Mouse (Mus musculus): Measurements from ENCODE around the gene Tmem215. TPM values are rescaled to one million over a fixed set of nuclear protein-coding genes. Genes with fewer than 3 reads are reported as not detected.
A peak's percentile ranks its signal among the peaks of the same experiment; 100 is the strongest.

The Tmem215 gene
- polyA plus RNA-seq, 1 experiment from 2014 or later, result 0.74 TPM

DNA sequence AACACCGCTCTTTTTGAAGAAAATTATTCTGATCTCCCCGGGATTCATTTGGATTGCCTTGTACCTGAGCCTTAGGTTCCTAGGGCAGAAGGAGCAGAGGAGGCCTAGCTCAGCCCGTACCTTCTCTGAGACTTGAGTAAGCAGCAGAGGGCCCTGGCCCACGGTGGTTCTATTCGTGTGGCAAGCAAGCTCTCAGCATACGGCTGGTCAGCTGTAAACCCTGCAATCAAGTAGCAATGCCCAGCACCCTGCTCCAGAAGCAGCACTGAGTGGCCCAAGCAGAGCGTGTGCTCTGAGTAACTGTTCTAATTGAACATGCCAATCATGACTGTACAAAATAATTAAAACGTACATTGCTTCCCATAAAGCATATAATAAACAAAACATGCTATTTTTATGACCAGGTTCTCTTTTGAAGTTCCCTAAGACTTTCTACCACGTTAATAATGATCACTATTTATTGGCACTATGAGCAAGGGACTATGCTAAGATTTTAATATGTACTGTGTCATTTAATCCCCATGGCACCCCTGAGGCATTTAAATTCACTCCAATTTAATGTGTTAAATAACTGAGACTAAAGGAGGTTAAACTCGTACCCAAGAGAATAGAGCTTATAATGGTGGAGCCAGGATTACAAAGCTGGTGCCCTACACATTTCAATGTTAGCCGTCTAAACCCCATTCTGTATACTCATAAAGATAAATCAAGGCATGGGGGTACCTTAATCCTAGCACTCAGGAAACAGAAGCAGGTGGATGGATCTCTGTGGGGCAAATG is 28.0 kb downstream of the Tmem215 start:
- Histone ChIP-seq H3K4me2 (replicated peaks) (no peak overlapping the region), H3K4me1 (no peaks in the 10 kb centered on the region), H3K36me3 (no peaks in the 10 kb centered on the region), H3K27me3 (no peaks in the 10 kb centered on the region), H3K9ac (replicated peaks) (no peak overlapping the region), H3K4me3 (no peak overlapping the region), H3K27ac (replicated peaks) (no peak overlapping the region), H3K9me3 (no peaks in the 10 kb centered on the region)
- no peak for ATAC-seq (replicated peaks)
- 75% methylated on average over 11 of the region's 11 CpGs for WGBS

DNA sequence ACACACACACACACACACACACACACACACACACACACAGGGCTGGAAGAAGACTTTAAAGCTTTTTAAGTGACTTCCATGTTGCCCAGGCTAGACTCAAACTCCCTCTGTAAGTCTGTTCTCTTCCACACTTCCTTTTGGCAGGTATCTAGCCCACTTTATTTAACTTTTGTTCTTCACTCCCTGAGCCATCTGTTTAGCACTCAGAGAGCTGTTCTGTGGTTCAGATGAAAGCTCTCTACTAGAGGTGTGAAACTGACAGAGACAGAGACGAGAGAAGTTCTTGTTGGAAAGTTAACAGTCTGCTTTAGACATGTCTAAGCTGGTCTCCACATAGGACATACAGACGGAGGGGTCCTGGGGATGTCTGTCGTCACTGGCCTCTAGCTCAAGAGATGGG is 30.5 kb downstream of the Tmem215 start:
- H3K4me2 ChIP-seq (replicated peaks), result no peak overlapping the region
- H3K4me3 ChIP-seq, result no peak overlapping the region
- no peak for ATAC-seq (replicated peaks)
- no peaks in the 10 kb centered on the region for H3K36me3 ChIP-seq
- no peak overlapping the region for H3K27ac ChIP-seq (replicated peaks)
- 88% methylated on average over 3 of the region's 3 CpGs for WGBS
- no peaks in the 10 kb centered on the region for H3K9me3 ChIP-seq
- H3K4me1 ChIP-seq, result peaks cover 5% of the 10 kb centered on the region; the same call in 1 of the 2 replicates
- H3K27me3 ChIP-seq, result no peaks in the 10 kb centered on the region
- H3K9ac ChIP-seq (replicated peaks), result no peak overlapping the region

DNA sequence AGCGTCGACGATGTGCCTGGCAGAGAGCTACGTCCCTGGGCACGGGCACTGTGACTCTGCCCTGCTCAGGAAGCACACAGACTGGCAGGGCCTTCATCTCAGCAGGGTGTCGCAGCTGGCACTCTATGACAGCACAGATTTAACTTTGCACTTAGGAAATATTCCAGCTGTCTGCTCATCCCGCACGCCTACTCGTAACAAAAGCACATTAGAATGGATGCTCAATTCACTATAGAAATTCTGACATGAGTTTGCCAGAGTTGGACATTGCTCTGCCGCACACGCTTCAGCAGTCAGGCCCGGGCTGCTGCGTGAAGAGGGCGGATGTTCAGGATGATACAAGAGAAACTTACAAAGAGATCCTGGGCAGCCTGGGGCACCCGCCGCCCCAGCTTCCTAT is 37.6 kb downstream of the Tmem215 start:
- 65% methylated on average over 16 of the region's 16 CpGs for WGBS
- Histone ChIP-seq H3K27me3 (no peaks in the 10 kb centered on the region), H3K4me1 (peaks cover 5% of the 10 kb centered on the region; the same call in 1 of the 2 replicates), H3K4me2 (replicated peaks) (no peak overlapping the region), H3K27ac (replicated peaks) (no peak overlapping the region), H3K36me3 (no peaks in the 10 kb centered on the region), H3K9ac (replicated peaks) (no peak overlapping the region), H3K4me3 (no peak overlapping the region), H3K9me3 (no peaks in the 10 kb centered on the region)
- ATAC-seq (replicated peaks), result 0 out of 2 replicates have a peak, but pooled peaks have one; percentile 48

DNA sequence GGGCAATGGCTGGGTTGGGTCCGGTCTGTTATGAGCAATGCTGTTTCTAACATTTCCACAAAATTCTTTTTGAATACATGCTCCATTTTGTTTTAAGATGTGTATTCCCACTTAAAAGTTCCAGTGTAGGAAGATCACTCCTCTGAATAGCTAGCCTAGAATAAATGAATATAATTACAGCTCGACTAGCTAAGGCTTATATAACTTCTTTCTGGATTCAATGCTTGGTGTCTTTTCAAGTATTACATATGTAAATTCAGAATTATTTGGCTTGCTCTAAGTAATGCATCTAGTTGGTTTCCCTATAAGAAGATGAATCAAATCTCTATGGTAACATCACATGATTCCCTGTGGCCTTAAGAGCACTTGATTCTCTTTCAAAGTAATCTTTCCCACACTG is 41.3 kb downstream of the Tmem215 start:
- Histone ChIP-seq H3K4me3 (no peak overlapping the region), H3K4me1 (no peaks in the 10 kb centered on the region), H3K36me3 (no peaks in the 10 kb centered on the region), H3K27me3 (no peaks in the 10 kb centered on the region), H3K27ac (replicated peaks) (no peak overlapping the region), H3K9ac (replicated peaks) (no peak overlapping the region), H3K4me2 (replicated peaks) (no peak overlapping the region), H3K9me3 (no peaks in the 10 kb centered on the region)
- WGBS, result 87% methylated on average over 2 of the region's 2 CpGs
- ATAC-seq (replicated peaks), result no peak

DNA sequence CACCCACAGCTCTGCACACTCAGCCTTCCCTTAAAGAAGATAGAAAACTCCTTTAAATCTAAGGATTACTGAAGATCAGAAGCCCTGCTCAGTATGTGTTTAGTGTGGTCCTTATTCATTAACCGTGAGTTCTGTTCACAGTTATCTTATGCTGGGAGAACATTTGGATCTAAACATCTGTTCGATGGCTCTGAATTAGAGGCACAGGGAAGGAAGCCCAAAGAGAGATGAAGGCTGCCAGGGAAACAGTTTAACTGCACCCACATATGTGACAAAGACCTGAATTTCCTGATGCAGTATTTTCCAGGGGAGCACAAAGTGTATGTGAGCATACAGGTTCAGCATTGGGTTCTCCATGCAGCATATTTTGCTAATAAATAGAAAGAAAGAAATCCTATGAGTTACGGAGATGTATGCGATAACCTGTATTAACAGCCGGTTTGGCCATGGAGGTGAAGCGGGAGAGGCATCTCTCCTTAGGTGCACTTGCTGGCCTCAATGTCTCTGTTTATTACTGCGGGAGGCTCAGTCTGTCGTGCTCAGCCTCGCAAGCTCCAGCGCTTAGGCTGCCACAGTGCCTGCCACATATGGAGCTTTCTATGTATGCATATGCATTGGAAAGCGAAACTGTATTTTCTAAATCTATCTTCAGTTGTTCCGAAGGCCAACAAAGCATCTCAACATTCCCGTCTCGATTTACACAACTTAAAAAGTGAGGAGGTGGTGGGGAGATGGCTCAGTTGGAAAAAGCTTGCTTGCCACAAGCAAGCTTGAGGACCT is 46.8 kb downstream of the Tmem215 start:
- H3K4me3 ChIP-seq, result no peak overlapping the region
- no peaks in the 10 kb centered on the region for H3K4me1 ChIP-seq
- no peaks in the 10 kb centered on the region for H3K36me3 ChIP-seq
- H3K9ac ChIP-seq (replicated peaks), result no peak overlapping the region
- H3K9me3 ChIP-seq, result peaks cover 6% of the 10 kb centered on the region; the same call in 1 of the 2 replicates
- H3K4me2 ChIP-seq (replicated peaks), result no peak overlapping the region
- WGBS, result 86% methylated on average over 14 of the region's 14 CpGs
- ATAC-seq (replicated peaks), result no peak; the same call in 1 of the 2 replicates
- H3K27me3 ChIP-seq, result no peaks in the 10 kb centered on the region
- H3K27ac ChIP-seq (replicated peaks), result no peak overlapping the region

Other genes starting within 250 kb of the Tmem215 start
- gene Ddx58, start 232.4 kb upstream of the Tmem215 start, polyA plus RNA-seq (2015; fragmentation: Nextera tagmentation; extraction: Ambion mirVana), result 2.7 and 3.2 TPM in 2 replicates
- 16.9 and 17.9 TPM in 2 replicates for gene Smim27, start 202.6 kb upstream of the Tmem215 start, polyA plus RNA-seq (2015; fragmentation: Nextera tagmentation; extraction: Ambion mirVana)
- gene Topors, start 202.3 kb upstream of the Tmem215 start, polyA plus RNA-seq (2015; fragmentation: Nextera tagmentation; extraction: Ambion mirVana), result 40.7 and 41.5 TPM in 2 replicates
- 286 and 305 TPM in 2 replicates for gene Ndufb6, start 192.8 kb upstream of the Tmem215 start, polyA plus RNA-seq (2015; fragmentation: Nextera tagmentation; extraction: Ambion mirVana)
- 55.5 and 56.7 TPM in 2 replicates for gene Aptx, start 231.0 kb downstream of the Tmem215 start, polyA plus RNA-seq (2015; fragmentation: Nextera tagmentation; extraction: Ambion mirVana)
- 695 and 704 TPM in 2 replicates for gene Dnaja1, start 250.0 kb downstream of the Tmem215 start, polyA plus RNA-seq (2015; fragmentation: Nextera tagmentation; extraction: Ambion mirVana)